Mouse (Mus musculus): ENCODE measurements around the gene Gm49601.

DNA sequence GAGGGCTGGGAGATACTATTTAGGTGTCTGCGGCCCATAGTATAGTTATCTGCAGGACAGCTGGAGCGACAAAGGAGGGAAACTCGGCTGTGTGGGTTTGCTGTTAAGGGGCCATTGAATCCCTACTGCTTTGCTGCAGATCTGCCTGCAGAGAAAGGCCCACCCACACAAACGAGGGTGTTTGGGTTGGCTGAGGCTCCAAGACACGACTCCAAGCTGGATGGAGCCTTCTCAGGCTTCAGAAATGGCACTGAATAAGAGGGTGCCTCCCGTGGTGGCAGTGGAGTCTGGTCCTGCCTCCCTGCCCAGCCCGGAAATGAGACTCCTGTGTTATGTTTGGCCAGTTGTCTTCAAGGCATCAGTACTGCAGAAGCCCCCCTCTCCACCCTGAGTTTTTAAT lies 16.1 kb upstream of the Gm49601 start:
- no peak for TF ChIP-seq CTCF (conservative IDR thresholded peaks at IDR 0.05; ENCODE audit: low read length)
- no peak for TF ChIP-seq NANOG (IDR thresholded peaks at IDR 0.05; ENCODE audit: borderline replicate concordance, low read length)
- TF ChIP-seq POU5F1 (IDR thresholded peaks at IDR 0.05; ENCODE audit: borderline replicate concordance, low read length) = no peak

Data from E14TG2a.4 (cell line).